Mouse (Mus musculus) adrenal gland, postnatal 4 days (tissue): ENCODE measurements around the gene Atg101. TPM values are rescaled to one million over a fixed set of nuclear protein-coding genes. Genes with fewer than 3 reads are reported as not detected.
"Not testable (repeated sequence)": the region's sequence is repeated elsewhere in the genome, so short reads cannot be mapped to it uniquely, and the experiment has no call there.

Experiments
- DNase-seq, 2 experiments: peaks; one replicate each; pipeline ENCODE4 v3.0.0; 2021 to 2022; ENCODE audit warnings: low spot score in 2 of 2, mixed read lengths in 2 of 2
- total RNA-seq, 2 experiments: library from RNA; stranded (reverse); gene quantifications; 2 replicates each; pipeline ENCODE4 v1.2.3; 2021

Atg101 gene
- total RNA-seq, 2 experiments from 2014 or later = 37.8 to 38.9 TPM

DNA sequence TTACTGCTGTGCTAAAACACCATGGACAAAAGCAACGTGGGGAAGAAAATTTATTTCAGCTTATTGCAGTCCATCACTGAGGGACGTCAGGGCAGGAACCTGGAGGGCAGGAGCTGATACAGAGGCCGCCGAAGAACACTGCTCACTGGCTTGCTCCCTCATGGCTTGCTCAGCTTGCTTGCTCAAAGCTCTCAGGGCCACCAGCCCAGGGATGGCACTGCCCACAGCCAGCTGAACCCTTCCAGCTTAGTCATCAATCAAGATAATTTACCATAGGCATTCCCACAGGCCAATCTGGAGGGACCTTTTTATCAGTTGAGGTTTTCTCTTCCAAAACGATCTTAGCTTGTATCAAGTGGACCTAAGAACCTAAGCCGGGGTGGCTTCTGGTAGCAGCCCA, 27.9 kb downstream of the Atg101 start:
- DNase-seq = no peak

DNA sequence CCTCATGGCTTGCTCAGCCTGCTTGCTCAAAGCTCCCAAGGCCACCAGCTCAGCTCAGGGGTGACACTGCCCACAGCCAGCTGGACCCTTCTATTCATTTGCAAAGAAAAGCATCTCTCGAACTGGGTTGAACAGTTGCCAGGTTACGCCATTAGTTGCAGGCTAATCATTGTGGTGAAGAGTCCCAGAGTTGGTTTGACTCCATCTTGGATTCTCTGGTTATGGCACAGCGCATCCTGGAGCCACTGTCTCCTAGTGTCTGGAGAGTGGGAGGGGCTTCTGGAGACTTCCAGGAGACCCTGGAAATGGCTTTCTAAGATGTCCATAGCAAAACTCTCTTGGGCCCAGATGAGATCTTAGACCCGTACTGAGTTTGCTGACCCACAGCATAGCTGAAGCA, 31.3 kb downstream of the Atg101 start:
- no peak for DNase-seq

DNA sequence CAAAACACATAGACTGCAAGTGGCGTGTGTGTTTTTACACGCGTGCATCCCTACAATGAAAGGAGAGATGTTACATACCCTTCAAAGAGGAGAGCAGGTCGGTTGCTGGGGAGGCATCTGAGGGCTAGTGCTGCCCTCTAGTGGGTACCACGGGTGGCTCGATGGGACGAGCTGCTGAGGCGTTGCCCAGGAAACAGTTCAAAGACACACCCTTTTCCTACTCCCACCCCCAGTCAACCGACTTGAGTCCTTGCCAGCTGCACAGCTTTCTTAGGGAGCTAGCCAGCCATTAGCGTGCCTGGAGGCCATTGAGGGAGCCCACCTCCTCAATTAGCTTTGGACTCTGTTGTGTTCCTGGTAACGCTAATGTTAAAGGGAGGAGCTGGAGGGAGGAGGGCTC, 31.8 kb downstream of the Atg101 start:
- peak; percentile 70 to 80 for DNase-seq

DNA sequence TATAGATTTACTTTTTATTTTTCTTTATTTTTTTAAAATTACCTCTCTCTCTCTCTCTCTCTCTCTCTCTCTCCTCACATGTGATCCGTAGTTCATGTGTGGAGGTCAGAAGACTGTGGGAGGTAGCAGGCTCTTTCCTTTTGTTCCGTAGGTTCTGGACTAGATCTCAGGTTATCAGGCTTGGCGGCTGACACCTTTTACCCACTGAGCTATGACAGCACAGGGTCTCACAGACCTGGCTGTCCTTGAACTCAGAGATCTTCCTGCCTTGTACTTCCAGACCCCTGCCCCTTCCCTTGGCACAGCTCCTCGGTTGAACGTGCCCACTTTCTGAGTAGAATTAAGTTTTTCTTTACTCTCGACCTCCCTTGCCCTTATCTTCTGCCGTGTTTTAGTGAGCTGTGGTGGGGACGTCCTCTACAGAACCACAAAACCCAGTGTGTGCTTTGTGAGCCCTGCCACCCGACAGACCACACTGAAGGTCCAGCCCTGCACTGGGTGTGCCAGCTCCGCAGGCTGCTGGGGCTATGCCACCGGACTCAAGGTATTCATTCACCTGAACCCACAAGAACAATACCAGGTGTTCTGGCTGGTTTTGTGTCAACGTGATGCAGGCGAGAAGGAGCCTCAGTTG, 32.3 kb downstream of the Atg101 start:
- no peak for DNase-seq

DNA sequence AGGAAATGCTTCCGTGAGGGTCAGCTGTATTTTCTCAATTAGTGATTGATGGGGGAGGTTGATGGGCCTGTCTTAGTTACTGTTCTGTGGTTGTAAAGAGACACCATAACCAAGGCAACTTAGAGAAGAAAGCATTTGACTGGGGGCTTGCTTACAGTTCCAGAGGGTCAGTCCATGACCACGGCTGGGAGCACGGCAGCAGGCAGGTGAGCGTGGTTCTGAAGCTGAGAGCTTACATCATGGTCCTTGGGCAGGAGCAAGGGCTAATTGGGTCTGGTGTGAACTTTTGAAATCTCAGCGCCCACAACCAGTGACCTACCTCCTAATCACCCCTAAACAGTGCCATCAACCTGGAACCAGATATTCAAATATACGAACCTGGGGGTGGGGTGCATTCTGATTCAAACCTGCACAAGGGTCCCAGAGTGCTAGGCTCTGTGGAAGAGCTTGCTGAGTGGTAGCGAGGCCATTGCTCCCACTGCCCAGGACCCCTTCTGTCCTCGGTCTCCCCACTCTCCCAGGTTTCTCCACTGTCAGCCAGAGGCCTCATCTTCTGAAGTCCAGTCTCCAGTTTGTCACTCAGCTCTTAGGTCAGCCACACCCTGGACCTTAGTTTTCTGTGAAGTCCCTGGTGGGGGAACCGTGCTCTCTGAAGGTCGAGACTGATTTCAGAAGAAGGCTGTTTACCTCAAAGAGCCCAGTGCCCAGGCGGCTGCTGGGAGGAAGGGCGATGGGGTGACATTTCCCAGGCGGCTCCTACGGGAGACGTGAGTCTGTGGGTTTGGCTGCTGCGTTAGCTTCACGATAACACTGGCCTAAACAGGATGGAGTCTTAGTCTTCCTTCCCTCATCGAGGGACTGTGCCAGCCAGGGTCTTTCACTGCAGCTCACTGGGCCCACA, 33.1 kb downstream of the Atg101 start:
- DNase-seq = no peak

DNA sequence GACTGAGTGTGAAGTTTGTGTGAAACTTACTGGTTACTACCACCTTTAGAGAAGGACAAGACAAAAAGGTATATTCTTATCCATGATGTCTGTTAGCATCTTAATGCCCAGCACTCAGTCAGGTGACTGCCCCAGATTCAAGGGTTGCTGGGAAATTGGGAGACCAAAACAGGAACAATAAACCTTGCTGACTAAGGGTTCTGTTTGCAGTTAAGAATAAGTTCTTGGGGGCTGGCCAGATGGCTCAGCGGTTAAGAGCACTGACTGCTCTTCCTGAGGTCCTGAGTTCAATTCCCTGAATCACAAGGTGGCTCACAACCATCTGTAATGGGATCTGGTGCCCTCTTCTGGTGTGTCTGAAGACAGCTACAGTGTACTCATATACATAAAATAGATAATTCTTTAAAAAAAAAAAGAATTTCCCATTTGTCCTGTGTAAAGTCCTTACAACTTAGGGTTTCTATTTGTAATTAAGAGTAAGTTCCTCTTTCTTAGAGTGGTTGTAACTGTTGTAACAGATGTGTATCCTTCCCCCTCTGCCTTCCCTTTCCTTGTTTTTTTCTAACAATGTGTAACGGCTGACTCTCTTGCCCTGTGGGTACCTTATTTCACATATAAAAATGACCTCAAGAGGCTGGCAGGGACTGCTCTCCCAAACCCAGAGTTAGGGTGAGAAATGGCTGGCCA, 33.9 kb downstream of the Atg101 start:
- DNase-seq = no peak

DNA sequence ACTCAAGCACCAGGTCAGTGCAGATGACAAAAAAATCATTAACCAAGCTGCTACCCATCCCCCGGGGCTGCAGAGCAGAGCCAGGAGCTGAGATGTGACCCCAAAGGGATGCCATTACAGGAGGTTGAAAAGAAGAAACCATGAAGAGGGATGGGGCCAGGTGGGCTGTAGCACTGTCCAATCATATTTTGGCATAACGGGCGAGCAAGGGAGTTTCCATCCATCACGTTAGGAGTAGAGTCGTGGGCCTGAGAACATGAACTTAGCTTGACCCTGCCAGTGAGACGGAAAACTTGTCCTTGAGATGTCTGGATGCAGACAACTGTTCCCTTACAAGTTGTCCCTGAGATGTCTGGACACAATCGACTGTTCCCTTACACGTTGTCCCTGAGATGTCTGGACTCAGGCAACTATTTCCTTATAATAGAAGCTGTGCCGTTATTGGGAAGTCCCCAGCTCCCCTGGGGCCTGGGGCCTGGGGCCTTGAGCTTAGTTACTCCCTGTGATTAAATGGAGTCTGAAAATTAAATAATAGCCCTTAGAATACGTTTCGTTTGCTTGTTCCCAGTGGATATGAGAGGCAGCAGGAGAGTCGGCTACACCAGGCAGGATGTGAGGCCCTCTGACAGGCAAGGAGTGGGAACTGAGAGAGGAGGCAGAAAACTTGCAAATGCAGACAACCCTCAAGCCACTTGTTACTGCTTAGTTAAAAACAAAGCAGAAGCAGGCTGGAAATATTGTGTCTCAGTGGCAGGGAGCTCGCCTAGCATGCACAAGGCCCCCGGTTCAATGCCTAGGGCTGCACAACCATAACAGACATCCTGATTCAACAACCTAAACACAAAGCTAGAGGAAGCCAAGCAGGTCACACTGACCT, 35.1 kb downstream of the Atg101 start:
- DNase-seq = no peak

DNA sequence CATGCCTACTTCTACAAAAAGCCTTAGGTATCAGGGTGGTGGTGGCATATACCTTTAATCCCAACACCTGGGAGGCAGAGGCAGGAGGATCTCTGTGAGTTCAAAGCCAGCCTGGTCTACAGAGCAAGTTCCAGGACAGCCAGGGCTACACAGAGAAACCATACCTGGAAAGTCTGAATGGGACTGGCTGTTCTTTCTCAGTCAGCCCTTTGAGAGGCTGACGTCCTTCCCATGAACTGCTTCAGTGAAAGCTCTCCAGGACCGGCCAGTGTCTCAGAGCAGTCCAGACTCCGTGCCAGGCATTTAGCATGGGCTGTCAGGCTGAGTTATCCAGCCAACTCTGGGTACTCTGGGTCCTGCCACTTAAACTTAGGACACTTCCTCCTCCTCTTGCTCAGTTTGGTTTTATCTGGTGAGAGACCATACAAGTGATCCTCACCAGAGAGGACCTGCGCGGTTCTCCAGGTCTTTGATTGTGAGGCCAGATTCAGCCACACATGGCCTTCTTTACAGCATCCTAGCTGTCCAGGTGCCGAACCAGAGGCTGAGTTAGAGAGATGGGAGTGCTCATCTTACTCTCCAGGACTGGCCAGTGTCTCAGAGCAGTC, 36.0 kb downstream of the Atg101 start:
- DNase-seq = no peak

DNA sequence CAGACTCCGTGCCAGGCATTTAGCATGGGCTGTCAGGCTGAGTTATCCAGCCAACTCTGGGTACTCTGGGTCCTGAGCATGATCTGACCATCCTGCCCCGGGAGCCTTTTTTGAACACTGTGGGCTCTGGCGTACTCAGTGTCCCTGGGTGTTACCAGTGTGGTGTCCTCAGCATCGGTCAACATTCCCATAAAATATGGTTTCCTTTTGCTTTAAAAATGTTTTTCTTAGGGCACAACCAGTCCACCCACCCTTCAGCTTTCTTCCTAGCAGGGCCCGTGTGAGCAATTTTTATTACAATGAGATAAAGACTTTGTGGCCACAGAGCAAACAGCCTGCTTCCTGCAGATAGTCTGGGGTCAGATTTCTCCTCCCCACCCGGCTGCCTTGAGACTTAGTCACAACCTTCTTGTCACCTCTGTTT, 36.6 kb downstream of the Atg101 start:
- no peak for DNase-seq

DNA sequence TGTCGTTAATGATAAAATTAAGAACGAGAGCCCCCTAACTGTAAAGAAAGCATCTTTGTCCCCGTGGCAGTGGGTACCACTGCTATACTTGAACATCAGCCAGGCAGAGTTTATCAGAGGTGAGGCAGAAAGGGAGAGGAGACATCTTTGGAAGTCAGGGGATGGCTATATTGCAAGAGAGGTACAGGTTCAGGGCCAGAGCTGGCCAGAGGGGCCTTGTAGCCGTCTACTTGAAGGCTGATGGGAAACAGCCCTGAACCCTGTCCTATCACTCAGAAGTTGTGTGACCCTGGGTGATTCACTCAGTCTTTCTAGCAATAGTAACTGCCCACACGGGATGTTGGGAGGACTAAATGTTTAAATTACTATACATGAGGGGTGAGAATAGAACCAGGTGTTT, 37.1 kb downstream of the Atg101 start:
- DNase-seq = no peak

DNA sequence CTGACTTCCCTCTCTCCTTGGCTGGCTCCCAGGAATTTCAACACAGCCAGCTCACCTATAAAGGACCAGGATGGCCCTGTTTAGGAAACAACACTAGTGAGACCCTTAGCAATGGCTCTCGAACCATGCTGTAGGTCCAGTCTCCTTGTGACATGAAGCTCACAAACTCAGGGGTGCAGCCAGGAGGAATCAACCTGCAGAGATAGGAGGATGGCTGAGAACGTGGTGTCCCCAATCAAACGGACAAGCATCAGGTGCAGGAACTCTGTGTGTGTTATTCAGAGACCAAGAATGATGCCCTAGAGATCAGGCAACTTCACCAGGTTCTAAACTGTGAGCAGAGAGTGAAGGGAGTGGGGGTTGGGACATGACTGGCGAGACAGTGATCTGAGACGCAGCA, 38.0 kb downstream of the Atg101 start:
- DNase-seq = no peak

DNA sequence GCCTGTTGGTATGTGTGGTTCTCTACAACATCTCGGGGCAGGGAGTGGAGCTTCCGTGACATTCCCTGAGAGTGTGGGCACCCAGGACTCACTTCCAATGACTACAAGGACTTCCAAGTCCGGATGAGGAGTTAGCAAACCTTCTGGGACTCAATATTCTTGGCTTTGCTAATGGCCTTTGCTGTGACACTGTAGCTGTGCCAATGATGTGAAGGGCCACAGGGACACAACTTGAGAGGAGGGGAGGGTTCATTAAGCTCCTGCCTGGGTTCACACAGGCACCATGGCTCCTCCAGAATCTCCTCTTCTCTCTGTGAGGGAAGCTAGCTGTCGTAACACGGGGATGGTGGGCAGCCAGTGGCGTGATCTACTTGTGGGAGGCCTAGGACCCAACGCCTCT, 38.6 kb downstream of the Atg101 start:
- no peak for DNase-seq

DNA sequence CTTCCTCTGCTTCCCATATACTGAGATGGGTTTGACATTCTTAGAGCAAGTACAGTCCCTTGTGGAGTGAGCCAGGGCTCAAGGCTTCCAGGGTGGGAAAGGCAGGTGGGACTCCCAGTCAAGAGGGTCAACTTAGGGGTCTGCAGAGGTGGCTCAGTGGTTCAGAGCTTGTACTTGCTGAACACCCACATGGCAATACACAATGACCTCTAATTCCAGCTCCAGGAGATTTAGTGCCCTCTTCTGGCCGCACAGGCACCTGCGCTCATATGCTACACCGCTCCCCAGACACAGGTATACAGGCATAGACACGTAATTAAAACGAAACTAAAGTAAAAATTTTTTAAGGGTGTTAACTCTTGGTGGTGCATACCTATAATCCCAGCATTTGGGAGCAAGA, 39.4 kb downstream of the Atg101 start:
- DNase-seq = no peak

DNA sequence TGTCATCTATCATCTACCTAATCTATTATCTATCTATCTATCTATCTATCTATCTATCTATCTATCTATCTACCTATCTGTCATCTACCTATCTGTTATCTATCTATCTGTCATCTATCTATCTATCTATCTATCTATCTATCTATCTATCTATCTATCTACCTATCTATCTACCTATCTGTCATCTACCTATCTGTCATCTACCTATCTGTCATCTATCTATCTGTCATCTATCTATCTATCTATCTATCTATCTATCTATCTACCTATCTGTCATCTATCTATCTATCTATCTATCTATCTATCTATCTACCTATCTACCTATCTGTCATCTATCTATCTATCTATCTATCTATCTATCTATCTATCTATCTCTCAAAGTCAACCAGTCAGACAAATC, 40.3 kb downstream of the Atg101 start:
- DNase-seq = not testable (repeated sequence)

DNA sequence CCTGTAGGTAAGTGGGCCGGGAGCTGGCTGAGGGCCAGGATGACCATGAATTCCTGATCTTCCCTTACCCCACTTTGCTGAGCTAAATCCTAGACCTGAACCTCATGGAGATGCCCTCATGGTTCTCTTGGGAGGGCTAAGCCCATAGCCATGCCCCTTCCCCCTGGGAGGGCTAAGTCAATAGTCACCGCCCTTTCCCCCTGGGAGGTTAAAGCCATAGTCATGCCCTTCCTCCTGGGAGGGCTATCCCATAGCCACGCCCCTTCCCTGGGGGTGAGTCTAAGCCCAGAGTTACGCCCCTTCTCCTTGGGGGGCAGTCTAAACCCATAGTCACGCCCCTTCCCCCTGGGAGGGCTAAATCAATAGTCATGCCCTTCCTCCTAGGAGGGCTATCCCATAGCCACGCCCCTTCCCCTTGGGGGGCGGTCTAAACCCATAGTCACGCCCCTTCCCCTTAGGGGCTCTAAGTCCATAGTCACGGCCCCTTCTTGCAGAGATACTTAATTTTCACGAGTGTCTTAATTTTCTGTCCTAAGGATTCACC, 42.0 kb downstream of the Atg101 start:
- DNase-seq = no peak

DNA sequence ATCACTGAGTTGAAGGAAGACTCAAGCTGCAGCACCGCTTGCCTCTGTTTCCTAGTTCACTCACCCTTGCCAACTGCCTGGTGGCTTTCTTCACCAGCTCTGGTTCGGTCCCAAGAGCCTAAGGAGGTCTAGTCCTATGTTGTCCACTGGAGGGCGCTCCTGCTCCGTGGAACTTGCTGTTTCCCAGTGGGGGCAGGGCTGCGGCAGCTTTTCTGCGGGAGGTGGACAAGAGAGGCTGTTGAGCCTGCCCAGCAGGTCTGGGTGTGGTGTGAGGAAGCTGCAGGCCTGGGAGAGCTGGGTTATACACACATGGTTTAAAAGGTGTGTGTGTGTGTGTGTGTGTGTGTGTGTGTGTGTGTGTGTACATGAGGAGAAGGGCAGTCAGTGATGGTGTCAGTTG, 43.2 kb downstream of the Atg101 start:
- peak; percentile 69 to 87 for DNase-seq

DNA sequence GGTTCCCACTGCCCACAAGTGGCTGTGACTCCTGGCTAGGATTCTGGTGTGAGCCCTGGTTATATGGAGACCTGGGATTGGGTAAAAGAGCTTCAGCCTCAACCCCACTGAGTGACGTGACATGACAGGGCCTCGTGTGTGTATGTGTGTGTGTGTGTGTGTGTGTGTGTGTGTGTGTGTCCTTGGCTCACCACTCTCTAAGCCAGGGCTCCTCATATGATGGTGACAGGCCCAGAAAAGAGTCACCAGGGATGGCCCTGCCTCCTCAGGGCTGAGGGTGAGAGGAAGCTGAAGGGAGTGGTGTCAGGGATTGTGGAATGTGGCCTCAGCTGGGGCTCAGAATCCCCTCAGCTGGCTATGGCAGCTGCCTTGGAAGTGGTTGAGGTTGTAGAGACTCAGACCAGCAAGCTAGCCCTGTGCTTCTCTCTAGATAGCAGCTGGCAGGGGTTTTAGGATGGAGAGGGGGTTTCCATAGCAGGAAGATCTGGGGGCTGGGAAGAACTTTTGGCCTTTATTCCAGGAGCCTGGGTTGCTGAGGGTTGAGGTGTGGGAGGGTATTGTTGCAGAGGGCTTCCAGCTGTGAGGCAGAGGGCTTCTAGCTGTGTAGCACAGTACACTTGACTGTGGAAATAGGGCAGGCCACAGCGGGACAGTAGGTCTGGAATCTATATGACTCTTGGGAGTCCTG, 44.9 kb downstream of the Atg101 start:
- DNase-seq = no peak

DNA sequence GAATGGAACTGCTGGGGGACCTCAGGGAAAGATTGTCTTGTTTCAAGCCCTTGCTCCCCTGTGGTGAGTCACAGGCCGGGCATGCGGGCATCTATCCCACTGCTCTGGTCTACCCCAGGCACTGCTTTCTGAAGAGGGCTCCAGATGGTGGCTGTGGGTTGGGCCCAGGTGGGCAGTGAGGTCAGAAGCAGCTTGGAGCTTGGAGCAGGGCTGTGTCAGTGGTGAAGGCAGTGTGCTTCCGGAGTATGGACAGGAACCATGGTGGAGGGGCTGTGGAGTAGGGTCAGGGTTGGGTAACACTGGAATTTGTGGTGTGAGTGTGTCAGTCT, 45.5 kb downstream of the Atg101 start:
- DNase-seq = no peak

DNA sequence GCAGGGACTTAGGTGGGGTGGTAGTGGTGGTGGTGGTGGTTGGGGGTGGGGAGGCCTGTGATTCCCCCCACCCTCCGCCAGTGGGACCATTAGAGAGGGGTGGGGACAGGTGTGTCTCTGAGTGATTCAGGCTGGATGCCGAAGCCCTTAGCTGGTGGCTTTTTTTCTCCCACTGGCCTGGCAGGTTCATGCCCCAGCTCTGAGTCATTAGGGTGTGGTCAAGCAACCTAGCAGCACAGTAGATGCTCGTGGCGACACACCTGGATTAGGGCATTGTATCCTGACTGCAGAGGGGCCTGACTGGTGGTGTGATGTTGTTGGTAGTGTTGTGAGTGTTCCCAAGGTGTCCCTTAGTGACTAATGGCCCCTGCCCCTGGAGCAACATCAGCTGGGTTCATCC, 47.0 kb downstream of the Atg101 start:
- no peak for DNase-seq

DNA sequence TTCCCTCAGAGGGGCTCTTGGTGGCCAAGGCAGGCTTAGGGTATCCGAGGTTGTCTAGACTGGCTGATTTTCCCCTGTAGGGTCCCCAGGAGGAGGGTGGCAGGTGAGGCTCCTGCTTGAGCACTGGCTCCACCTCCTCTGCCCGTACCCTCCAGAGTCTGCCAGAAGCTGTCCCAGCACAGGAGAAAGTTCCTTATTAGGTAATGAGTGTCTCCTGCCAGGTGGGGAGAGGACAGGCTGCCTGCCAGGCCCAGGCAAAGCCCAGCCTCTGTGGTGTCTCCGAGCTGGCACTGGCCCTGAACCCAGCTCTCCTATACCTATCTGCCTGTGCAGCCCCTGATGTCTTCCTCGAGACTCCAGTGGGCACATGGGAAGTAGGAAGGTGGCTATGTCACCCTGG, 48.3 kb downstream of the Atg101 start:
- DNase-seq = no peak
